Mouse (Mus musculus) midbrain, embryonic 15.5 days (tissue): Measurements from ENCODE around the gene Dpyd. TPM values are rescaled to one million over a fixed set of nuclear protein-coding genes. Genes with fewer than 3 reads are reported as not detected.
A peak's percentile ranks its signal among the peaks of the same experiment; 100 is the strongest.

Experiments
- ATAC-seq: fragments of 200-750 bp; cut with Nextera tagmentation; replicated peaks from 2 replicates; pipeline ENCODE4 v1.8.0; 2017; ENCODE audit warnings: moderate TSS enrichment
- H3K27ac ChIP-seq: fragments of 300-500 bp; sonication (generic); 2 replicates; pipeline ENCODE4 v1.5.1; 2015; ENCODE audit warnings: mild to moderate bottlenecking, inconsistent platforms
- H3K27me3 ChIP-seq: fragments of 300-500 bp; sonication (generic); replicated peaks from 2 replicates; pipeline ENCODE4 v1.6.1; 2015; ENCODE audit warnings: inconsistent platforms
- H3K36me3 ChIP-seq: fragments of 300-500 bp; sonication (generic); replicated peaks from 2 replicates; pipeline ENCODE4 v1.6.1; 2015; ENCODE audit warnings: inconsistent platforms
- H3K4me1 ChIP-seq: fragments of 300-500 bp; sonication (generic); 2 replicates; pipeline ENCODE4 v1.6.1; 2015; ENCODE audit warnings: inconsistent platforms
- H3K4me2 ChIP-seq: fragments of 300-500 bp; sonication (generic); 2 replicates; pipeline ENCODE4 v1.6.1; 2015; ENCODE audit warnings: inconsistent platforms, mild to moderate bottlenecking, moderate library complexity
- H3K4me3 ChIP-seq: fragments of 300-500 bp; sonication (generic); 2 replicates; pipeline ENCODE4 v1.5.1; 2015; ENCODE audit warnings: mild to moderate bottlenecking, inconsistent platforms
- H3K9ac ChIP-seq: fragments of 300-500 bp; sonication (generic); 2 replicates; pipeline ENCODE4 v1.6.1; 2015; ENCODE audit warnings: mild to moderate bottlenecking, inconsistent platforms
- H3K9me3 ChIP-seq: fragments of 300-500 bp; sonication (generic); 2 replicates; pipeline ENCODE4 v1.6.1; 2016; ENCODE audit warnings: inconsistent platforms
- WGBS: fragments of 180-500 bp; shearing (Covaris S2); methylation state at CpG from one replicate; pipeline ENCODE4 v1.1.7; 2015; ENCODE audit warnings: mixed read lengths; 5-methylcytosine and 5-hydroxymethylcytosine counted together
- polyA plus RNA-seq: library from polyadenylated mRNA; unstranded; fragments of >200 nt; fragmentation: Nextera tagmentation; extraction: Ambion mirVana; gene quantifications from 2 replicates; pipeline ENCODE4 v1.2.1, GENCODE M21; 2015

Gene Dpyd
- polyA plus RNA-seq, 1 experiment from 2014 or later = 5.1 TPM

GRCm38 (mm10) chr3:118601689-118602640 is 40.0 kb downstream of the Dpyd start:
- Histone ChIP-seq H3K36me3 (no peaks in the 10 kb centered on the region), H3K9ac (no peak overlapping the region), H3K4me2 (no peak overlapping the region), H3K9me3 (no peaks in the 10 kb centered on the region), H3K27ac (no peak overlapping the region), H3K27me3 (no peaks in the 10 kb centered on the region), H3K4me1 (no peaks in the 10 kb centered on the region), H3K4me3 (no peak overlapping the region)
- ATAC-seq = no peak
- 89% methylated on average over 7 of the region's 7 CpGs for WGBS

GRCm38 (mm10) chr3:118608708-118609107 is 46.8 kb downstream of the Dpyd start:
- no peak overlapping the region for H3K9ac ChIP-seq
- H3K4me2 ChIP-seq = no peak overlapping the region
- no peak overlapping the region for H3K4me3 ChIP-seq
- H3K4me1 ChIP-seq = no peaks in the 10 kb centered on the region
- H3K36me3 ChIP-seq = no peaks in the 10 kb centered on the region
- no peaks in the 10 kb centered on the region for H3K9me3 ChIP-seq
- WGBS = 44% methylated on average over 4 of the region's 4 CpGs
- H3K27me3 ChIP-seq = no peaks in the 10 kb centered on the region
- no peak overlapping the region for H3K27ac ChIP-seq
- ATAC-seq = no peak

- 31% methylated on average over 9 of the region's 9 CpGs for WGBS
- no peak overlapping the region for H3K27ac ChIP-seq
- no peak overlapping the region for H3K9ac ChIP-seq
- ATAC-seq = peak; percentile 82; the same call in 1 of the 2 replicates
- H3K9me3 ChIP-seq = no peaks in the 10 kb centered on the region
- no peak overlapping the region for H3K4me3 ChIP-seq
- no peaks in the 10 kb centered on the region for H3K27me3 ChIP-seq
- no peaks in the 10 kb centered on the region for H3K36me3 ChIP-seq
- no peak overlapping the region for H3K4me2 ChIP-seq
- H3K4me1 ChIP-seq = 0 out of 2 replicates have a peak, but pooled peaks cover 8% of the 10 kb centered on the region
These were observed 64.8 kb downstream of the Dpyd start for GRCm38 (mm10) chr3:118626455-118627375.

DNA sequence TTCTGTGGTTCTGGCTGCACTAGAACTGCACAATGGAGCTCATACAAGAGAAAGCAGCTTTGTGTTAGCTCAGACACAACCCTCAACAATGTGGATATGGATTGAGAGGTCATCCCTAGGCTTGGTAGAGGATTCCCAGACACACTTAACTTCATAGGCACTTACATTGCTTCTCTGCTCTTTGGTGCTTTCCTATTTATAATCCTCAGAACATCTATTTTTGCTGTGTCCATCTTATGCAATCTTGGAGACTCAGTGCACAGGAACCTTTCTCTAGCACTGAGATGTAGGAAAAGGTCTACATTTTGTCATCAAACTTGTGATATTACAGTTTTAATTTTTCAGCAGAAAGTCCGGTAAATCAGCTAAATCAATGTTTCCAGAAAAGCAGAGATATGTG is 67.8 kb downstream of the Dpyd start:
- no peaks in the 10 kb centered on the region for H3K36me3 ChIP-seq
- no peak overlapping the region for H3K4me3 ChIP-seq
- H3K27ac ChIP-seq = no peak overlapping the region
- H3K9me3 ChIP-seq = no peaks in the 10 kb centered on the region
- H3K4me1 ChIP-seq = 0 out of 2 replicates have a peak, but pooled peaks cover 8% of the 10 kb centered on the region
- no peak overlapping the region for H3K4me2 ChIP-seq
- no peak for ATAC-seq
- 87% methylated on average over 1 of the region's 1 CpGs for WGBS
- H3K9ac ChIP-seq = no peak overlapping the region
- no peaks in the 10 kb centered on the region for H3K27me3 ChIP-seq

DNA sequence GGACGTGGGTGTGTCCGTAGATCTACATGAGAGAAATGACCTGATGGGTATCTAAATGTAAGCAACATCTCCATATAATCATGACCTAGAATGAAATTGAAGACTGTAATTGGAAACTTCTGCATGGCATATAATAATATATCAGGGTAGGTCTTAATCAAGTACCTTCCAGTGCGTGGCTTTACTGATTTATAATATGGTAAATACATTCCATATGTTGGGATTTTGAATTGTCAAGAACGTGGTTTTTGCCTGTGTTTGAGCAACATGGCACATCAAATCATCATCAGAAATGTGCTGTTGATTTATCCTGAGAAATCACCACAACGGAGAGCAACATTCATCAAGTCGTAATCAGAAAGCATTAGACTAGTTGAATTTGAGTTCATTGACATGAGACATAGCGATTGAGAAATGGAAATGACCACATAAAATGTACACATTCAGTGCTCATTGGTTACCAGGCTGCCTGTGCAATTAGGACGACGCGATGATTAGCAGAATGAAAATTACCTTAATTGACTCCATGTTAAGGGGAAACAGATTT is 84.2 kb downstream of the Dpyd start:
- Histone ChIP-seq H3K36me3 (no peaks in the 10 kb centered on the region), H3K27ac (no peak overlapping the region), H3K9me3 (no peaks in the 10 kb centered on the region), H3K27me3 (no peaks in the 10 kb centered on the region), H3K4me1 (no peaks in the 10 kb centered on the region), H3K4me3 (no peak overlapping the region), H3K9ac (no peak overlapping the region), H3K4me2 (no peak overlapping the region)
- no peak for ATAC-seq
- WGBS = 90% methylated on average over 10 of the region's 10 CpGs

DNA sequence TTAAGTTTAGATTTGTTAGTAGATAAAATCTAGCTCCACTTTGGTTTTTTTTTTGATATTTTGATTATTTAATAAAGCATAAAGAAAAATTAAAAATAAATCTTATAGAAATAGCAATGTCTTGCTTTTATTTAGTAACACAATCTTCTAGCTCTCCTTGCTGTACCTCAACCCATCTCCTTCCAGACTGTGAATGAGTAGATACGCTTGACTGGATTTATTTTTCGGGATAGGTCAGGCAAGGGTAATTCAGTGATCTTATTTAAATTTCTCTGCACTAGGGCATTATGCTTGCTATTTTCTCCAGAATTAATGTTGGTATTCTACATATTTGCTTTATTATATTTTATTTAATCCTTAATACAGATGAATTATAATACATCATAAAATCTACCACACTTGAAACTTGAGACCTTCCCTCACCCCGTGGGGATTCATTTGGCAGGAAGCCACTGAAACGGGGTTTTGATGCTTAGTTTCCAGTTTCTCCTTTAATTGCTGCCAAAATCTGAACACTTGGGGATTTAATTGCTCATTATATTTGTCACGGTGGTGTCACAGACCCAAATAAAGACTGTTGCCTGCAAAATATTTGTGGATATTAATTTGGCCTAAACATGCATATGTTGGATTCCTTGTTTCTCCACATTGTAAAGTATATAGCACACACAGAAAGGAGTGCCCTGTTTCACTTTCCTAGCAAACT is 102.2 kb downstream of the Dpyd start:
- H3K4me3 ChIP-seq = no peak overlapping the region
- no peak overlapping the region for H3K27ac ChIP-seq
- H3K27me3 ChIP-seq = no peaks in the 10 kb centered on the region
- no peaks in the 10 kb centered on the region for H3K36me3 ChIP-seq
- no peak overlapping the region for H3K4me2 ChIP-seq
- no peaks in the 10 kb centered on the region for H3K9me3 ChIP-seq
- ATAC-seq = no peak
- no peaks in the 10 kb centered on the region for H3K4me1 ChIP-seq
- 41% methylated on average over 5 of the region's 5 CpGs for WGBS
- H3K9ac ChIP-seq = no peak overlapping the region

DNA sequence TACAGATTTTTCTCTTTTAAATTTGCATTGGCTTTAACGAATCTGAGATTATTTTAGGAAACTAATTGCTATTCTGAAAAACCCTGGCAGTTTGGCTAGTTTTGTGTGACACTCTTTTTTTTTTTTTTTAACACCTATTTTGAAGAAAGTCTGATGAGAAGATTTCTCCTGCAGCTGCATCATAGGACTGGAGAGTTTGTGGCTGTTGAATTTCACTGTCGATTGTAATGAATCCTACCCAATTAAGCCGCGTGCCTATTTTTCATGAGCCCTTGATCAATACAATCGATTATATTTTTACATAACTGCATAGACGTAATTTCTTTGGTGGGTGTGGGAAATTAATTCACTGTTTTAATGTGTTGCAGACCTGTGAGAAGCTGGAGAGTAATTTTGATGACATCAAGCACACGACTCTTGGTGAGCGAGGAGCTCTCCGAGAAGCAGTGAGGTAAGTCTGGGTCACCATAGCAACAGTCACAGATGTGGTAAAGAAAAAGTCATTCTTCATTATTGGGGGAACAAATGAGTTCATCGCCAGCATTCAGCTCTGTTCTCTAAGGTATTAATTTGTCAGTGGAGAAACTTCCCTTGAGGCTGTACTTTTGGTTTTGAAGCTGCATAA is 112.3 kb downstream of the Dpyd start:
- no peaks in the 10 kb centered on the region for H3K36me3 ChIP-seq
- peaks cover 10% of the 10 kb centered on the region for H3K4me1 ChIP-seq
- WGBS = 19% methylated on average over 10 of the region's 10 CpGs
- peak overlapping the region; percentile 4; the same call in 1 of the 2 replicates for H3K27ac ChIP-seq
- H3K4me2 ChIP-seq = peak overlapping the region; percentile 38
- no peaks in the 10 kb centered on the region for H3K27me3 ChIP-seq
- ATAC-seq = peak; percentile 93
- H3K9ac ChIP-seq = no peak overlapping the region
- H3K4me3 ChIP-seq = peak overlapping the region; percentile 19
- no peaks in the 10 kb centered on the region for H3K9me3 ChIP-seq

DNA sequence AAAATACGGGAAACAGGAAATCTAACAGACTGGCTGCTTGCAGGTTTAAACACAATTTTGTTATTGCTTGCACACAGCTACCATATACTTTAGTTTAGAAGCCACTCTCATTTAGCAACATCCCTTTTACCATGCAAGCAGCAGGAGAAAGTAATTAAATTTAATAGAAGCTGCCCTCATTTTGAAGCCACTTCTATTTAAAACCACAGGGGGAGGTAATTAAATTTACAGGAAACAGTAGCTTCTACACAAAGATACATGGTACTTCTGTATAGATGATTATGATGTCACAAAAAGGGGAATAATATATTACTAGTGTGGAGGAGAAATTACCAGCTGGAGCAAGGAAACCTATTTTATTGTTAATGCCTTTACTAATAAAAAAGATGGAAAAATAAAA is 113.5 kb downstream of the Dpyd start:
- H3K4me2 ChIP-seq = no peak overlapping the region
- no peak overlapping the region for H3K27ac ChIP-seq
- H3K9ac ChIP-seq = no peak overlapping the region
- no peaks in the 10 kb centered on the region for H3K9me3 ChIP-seq
- peaks cover 10% of the 10 kb centered on the region for H3K4me1 ChIP-seq
- ATAC-seq = no peak
- H3K27me3 ChIP-seq = no peaks in the 10 kb centered on the region
- no peak overlapping the region for H3K4me3 ChIP-seq
- WGBS = 28% methylated on average over 1 of the region's 1 CpGs
- H3K36me3 ChIP-seq = no peaks in the 10 kb centered on the region

DNA sequence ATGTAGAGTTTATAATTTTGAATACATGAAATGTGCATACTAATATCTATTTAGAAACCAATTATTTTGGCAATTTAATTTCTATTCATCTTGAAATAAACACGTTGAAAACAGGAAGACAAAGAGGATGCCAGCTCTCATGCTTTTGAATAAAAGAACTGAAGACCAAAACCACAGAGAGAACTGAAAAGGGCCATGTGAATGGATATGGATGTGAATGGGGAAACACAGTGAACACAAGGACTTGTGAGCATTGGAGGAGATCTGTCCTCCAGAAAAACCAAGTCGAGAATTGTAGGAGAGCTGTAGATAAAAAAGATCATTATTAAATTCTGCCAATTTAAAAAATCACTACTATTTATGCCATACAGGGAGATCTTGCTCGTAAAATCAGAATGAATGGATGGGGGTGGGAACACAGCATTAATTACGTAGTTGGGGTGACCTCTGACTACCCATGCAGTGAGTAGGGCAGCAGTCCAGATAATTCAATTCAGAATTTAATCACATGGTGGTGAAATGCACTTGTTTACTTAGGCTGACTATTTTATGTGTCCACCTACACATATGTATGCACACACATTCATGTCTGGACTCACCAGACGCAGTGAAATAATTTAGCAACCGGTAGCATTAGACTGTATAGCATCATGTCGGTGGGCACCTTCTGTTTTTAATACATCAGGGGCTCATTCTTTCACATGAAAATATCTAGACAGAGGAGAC is 114.3 kb downstream of the Dpyd start:
- H3K9me3 ChIP-seq = no peaks in the 10 kb centered on the region
- WGBS = 45% methylated on average over 7 of the region's 7 CpGs
- no peak overlapping the region for H3K27ac ChIP-seq
- H3K4me3 ChIP-seq = no peak overlapping the region
- no peak for ATAC-seq
- no peaks in the 10 kb centered on the region for H3K27me3 ChIP-seq
- H3K9ac ChIP-seq = no peak overlapping the region
- H3K4me2 ChIP-seq = no peak overlapping the region
- no peaks in the 10 kb centered on the region for H3K36me3 ChIP-seq
- H3K4me1 ChIP-seq = peaks cover 10% of the 10 kb centered on the region

DNA sequence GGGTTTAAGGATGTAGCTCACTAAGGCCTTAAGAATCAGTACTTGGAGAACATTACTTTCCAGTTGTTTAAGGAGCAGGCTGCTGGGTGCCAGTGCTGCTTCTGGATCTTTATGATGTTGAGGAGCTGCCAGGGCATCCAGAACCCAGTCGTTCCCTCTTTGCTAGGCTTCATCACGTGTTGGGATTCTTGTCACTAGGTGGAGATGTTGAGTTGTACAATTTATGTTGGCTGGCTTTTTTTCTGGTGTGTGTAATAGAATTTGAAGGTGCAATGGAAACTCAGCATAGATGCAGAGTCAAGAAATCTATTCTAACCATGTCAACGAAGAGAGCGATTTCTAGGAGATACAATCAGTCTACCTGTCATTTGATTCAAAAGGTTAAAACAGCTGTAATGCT is 118.9 kb downstream of the Dpyd start:
- no peak overlapping the region for H3K4me3 ChIP-seq
- 42% methylated on average over 4 of the region's 4 CpGs for WGBS
- H3K4me1 ChIP-seq = no peaks in the 10 kb centered on the region
- H3K9ac ChIP-seq = no peak overlapping the region
- no peak overlapping the region for H3K27ac ChIP-seq
- no peaks in the 10 kb centered on the region for H3K9me3 ChIP-seq
- H3K27me3 ChIP-seq = no peaks in the 10 kb centered on the region
- no peaks in the 10 kb centered on the region for H3K36me3 ChIP-seq
- H3K4me2 ChIP-seq = no peak overlapping the region
- no peak for ATAC-seq

DNA sequence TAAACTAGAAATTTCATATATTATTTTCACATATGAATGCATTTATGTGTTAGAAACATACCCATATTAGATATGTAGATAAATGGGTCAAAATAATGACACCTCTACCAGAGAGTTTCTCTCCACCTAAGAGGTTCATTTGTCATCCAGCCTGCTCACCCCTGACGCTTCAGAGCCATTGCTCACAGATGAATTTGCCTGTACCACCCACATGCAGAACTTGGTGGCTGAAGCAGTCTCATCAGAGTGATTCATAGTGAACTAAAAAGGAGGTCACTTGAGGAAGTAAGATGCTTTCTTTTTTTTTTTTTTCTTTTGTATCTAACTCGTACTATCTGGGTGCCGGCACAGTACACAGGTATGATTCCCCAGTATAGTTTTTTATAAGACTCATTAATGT is 188.3 kb downstream of the Dpyd start:
- Histone ChIP-seq H3K4me2 (no peak overlapping the region), H3K9ac (no peak overlapping the region), H3K36me3 (no peaks in the 10 kb centered on the region), H3K4me3 (no peak overlapping the region), H3K27ac (no peak overlapping the region), H3K27me3 (no peaks in the 10 kb centered on the region), H3K4me1 (no peaks in the 10 kb centered on the region), H3K9me3 (no peaks in the 10 kb centered on the region)
- no peak for ATAC-seq
- 83% methylated on average over 3 of the region's 3 CpGs for whole genome bisulfite sequencing
